Mouse (Mus musculus) hindbrain, postnatal 0 days (tissue): Measurements from ENCODE around the gene Lrig1. TPM values are rescaled to one million over a fixed set of nuclear protein-coding genes. Genes with fewer than 3 reads are reported as not detected.
A peak's percentile ranks its signal among the peaks of the same experiment; 100 is the strongest.

Experiments used
- ATAC-seq: fragments of 200-750 bp; cut with Nextera tagmentation; 2 replicates; pipeline ENCODE4 v1.8.0; 2017; ENCODE audit warnings: mild to moderate bottlenecking, moderate TSS enrichment, moderate library complexity
- DNase-seq: peaks from one replicate; pipeline ENCODE4 v3.0.0-alpha.2; 2015; ENCODE audit warnings: low spot score
- H3K27ac ChIP-seq: fragments of 300-500 bp; sonication (generic); 2 replicates; pipeline ENCODE4 v1.5.1; 2014; ENCODE audit warnings: mild to moderate bottlenecking
- H3K27me3 ChIP-seq: fragments of 300-500 bp; sonication (generic); 2 replicates; pipeline ENCODE4 v1.6.1; 2014; ENCODE audit warnings: low read length, mixed read lengths; ENCODE audit not compliant: insufficient read depth
- H3K36me3 ChIP-seq: fragments of 300-500 bp; sonication (generic); 2 replicates; pipeline ENCODE4 v1.6.1; 2014; ENCODE audit warnings: low read length, mixed read lengths; ENCODE audit not compliant: insufficient read depth
- H3K4me1 ChIP-seq: fragments of 300-500 bp; sonication (generic); 2 replicates; pipeline ENCODE4 v1.6.1; 2014; ENCODE audit warnings: antibody characterized with exemption, low read length, mixed read lengths; ENCODE audit not compliant: insufficient read depth
- H3K4me2 ChIP-seq: fragments of 300-500 bp; sonication (generic); 2 replicates; pipeline ENCODE4 v1.6.1; 2014; ENCODE audit warnings: low read depth, mild to moderate bottlenecking, low read length, moderate library complexity, mixed read lengths
- H3K4me3 ChIP-seq: fragments of 300-500 bp; sonication (generic); 2 replicates; pipeline ENCODE4 v1.5.1; 2014; ENCODE audit warnings: low read length
- H3K9ac ChIP-seq: fragments of 300-500 bp; sonication (generic); replicated peaks from 2 replicates; pipeline ENCODE4 v1.6.1; 2014; ENCODE audit warnings: mild to moderate bottlenecking, low read length, moderate library complexity, mixed read lengths
- H3K9me3 ChIP-seq: fragments of 300-500 bp; sonication (generic); 2 replicates; pipeline ENCODE4 v1.6.1; 2016; ENCODE audit warnings: low read length, mixed read lengths
- CTCF ChIP-seq: IDR thresholded peaks from 2 replicates; pipeline ENCODE4 v1.5.1; 2016; ENCODE audit warnings: antibody characterized with exemption, control low read depth, low read depth
- WGBS: fragments of 180-500 bp; shearing (Covaris S2); extraction: QIAGEN DNeasy Blood & Tissue Kit; methylation state at CpG from one replicate; pipeline ENCODE4 v1.1.7; 2014; 5-methylcytosine and 5-hydroxymethylcytosine counted together
- polyA plus RNA-seq: library from polyadenylated mRNA; unstranded; fragments of >200 nt; fragmentation: Nextera tagmentation; extraction: Ambion mirVana; gene quantifications from 2 replicates; pipeline ENCODE4 v1.2.1, GENCODE M21; 2015
- total RNA-seq: library from RNA; depleted of rRNA; stranded (reverse); fragments of >200 nt; gene quantifications from 2 replicates; pipeline ENCODE4 v1.2.3, GENCODE M21; 2014

Gene Lrig1
- total and polyA plus RNA-seq, 2 experiments from 2014 or later, result 23.0 to 146 TPM

DNA sequence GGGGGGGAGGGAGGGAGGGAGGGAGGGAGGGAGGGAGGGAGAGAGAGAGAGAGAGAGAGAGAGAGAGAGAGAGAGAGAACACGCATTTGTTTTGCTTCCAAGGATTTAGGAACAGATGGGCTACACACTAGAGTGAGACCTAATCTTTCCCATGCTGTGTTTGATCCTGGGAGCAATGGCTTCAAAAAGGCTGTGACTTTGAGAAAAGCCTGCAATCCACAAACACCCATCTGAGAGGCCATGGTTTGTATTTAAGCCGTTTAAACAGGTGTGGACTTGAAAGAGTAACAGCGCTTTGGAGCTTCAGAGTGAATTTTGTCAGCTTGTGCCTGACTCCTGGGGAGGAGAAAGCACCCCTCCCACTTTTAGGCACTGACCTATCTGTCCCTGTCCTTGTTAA is 29.2 kb upstream of the Lrig1 start:
- Histone ChIP-seq H3K4me3 (no peak overlapping the region), H3K27ac (no peak overlapping the region), H3K4me2 (no peak overlapping the region), H3K9me3 (no peaks in the 10 kb centered on the region), H3K36me3 (no peaks in the 10 kb centered on the region), H3K4me1 (0 out of 2 replicates have a peak, but pooled peaks cover 4% of the 10 kb centered on the region), H3K27me3 (no peaks in the 10 kb centered on the region), H3K9ac (no peak overlapping the region)
- DNase-seq (peak; percentile 33), ATAC-seq (no peak)
- 48% methylated on average over 3 of the region's 3 CpGs for WGBS
- no peak for TF ChIP-seq CTCF

DNA sequence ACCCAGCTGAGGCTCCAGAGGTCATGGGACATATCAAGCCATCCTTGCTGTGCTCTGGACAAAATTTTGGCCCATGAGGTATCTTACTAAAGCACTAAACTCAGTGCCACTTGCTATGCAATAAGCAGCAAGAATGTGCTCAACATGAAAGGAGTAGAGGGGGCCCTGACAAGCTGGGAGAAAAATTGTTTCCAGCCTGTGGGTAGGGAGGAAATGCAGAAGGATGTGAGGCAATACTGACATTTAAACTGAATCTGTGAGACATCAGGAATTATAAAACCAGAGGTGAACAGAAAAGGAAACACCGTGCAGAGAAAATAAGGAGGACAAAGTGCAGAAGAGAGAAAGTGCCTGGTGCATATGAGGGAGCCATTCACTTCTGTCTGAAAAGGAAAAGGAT is 24.7 kb upstream of the Lrig1 start:
- WGBS, result 96% methylated on average over 1 of the region's 1 CpGs
- Histone ChIP-seq H3K27me3 (no peaks in the 10 kb centered on the region), H3K9me3 (no peaks in the 10 kb centered on the region), H3K36me3 (no peaks in the 10 kb centered on the region), H3K4me3 (no peak overlapping the region), H3K4me1 (no peaks in the 10 kb centered on the region), H3K27ac (no peak overlapping the region), H3K9ac (no peak overlapping the region), H3K4me2 (no peak overlapping the region)
- no peak for DNase-seq
- no peak for TF ChIP-seq CTCF
- ATAC-seq, result no peak

DNA sequence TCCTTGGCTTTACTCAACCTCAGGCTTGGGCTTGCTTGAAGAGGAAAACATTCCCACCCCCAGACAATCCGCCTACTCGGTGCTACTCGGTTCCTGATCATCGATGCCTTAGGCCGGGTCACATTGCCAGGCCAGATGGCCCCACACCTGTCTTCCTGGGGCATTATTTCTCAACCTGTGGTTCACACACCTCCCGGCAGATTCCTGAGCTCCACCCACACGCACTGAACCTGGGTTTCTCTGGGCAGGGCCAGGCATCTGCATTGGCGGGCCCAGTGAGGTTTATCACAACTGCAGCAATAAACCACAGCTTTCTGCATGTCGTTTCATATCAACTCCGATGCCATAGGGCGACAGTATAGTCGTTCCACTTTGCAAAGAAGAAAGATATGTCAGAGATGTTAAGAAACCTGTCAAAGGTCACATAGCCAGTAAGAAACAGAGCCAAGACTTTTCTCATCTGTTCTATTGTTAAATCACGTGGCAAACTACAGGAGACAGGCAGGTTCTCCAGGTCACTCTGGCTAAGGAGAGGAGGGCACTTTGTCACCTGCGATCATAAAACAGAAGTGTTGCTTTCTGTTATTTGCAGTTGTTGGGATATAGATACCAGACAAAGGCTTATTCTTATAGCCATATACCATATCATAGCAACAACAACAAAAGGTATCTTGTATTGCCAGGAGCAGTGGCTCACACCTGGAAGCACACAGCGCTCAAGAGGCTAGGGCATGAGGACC is 18.8 kb upstream of the Lrig1 start:
- ATAC-seq, result no peak
- 88% methylated on average over 15 of the region's 15 CpGs for WGBS
- H3K9me3 ChIP-seq, result no peaks in the 10 kb centered on the region
- H3K27ac ChIP-seq, result no peak overlapping the region
- no peak overlapping the region for H3K4me3 ChIP-seq
- no peak overlapping the region for H3K4me2 ChIP-seq
- no peak overlapping the region for H3K9ac ChIP-seq
- TF ChIP-seq CTCF, result no peak
- DNase-seq, result no peak
- H3K36me3 ChIP-seq, result no peaks in the 10 kb centered on the region
- no peaks in the 10 kb centered on the region for H3K27me3 ChIP-seq
- no peaks in the 10 kb centered on the region for H3K4me1 ChIP-seq

DNA sequence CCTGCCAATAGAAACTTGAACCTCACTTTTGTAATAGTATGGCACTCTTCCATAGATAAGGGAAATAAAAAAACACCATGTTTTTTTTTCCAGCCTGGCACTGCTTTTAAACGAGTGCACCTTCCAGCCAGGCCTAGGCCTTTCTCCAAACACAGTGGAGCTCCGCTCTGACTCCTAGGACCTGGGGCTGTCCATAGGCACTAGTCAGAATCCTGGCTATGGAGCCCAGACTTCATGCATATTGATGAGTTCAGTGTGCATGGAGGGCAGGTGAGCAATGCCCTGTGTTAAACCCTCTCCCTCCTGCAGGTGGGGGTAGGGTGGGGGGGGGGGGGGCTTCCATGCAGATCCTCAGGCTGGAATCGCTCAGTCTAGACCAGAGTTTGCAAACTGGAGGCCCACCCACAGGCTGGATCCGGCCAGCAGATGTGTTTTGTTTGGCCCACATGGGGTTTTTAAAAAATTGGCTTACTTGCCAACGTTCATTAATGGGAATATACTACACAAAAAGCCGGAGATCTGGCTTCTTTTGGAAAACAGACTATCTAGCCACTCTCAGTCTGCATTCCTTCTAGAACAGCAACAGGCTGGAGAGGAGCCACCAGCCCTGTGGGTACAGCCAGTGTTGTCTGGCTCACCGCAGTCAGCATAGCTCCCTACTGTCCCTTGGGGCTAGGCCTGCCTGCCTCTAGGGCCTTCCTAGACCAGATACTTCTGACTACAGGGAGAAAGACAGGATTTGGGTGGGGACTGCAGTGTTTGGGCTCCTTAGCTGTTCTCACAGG is 17.9 kb upstream of the Lrig1 start:
- no peak for TF ChIP-seq CTCF
- Histone ChIP-seq H3K27me3 (no peaks in the 10 kb centered on the region), H3K4me3 (no peak overlapping the region), H3K9ac (no peak overlapping the region), H3K27ac (0 out of 2 replicates have a peak overlapping the region, but pooled peaks have one; percentile 32), H3K36me3 (no peaks in the 10 kb centered on the region), H3K4me1 (no peaks in the 10 kb centered on the region), H3K4me2 (no peak overlapping the region), H3K9me3 (no peaks in the 10 kb centered on the region)
- 35% methylated on average over 7 of the region's 7 CpGs for WGBS
- peak; percentile 79 for DNase-seq
- ATAC-seq, result peak; percentile 95

DNA sequence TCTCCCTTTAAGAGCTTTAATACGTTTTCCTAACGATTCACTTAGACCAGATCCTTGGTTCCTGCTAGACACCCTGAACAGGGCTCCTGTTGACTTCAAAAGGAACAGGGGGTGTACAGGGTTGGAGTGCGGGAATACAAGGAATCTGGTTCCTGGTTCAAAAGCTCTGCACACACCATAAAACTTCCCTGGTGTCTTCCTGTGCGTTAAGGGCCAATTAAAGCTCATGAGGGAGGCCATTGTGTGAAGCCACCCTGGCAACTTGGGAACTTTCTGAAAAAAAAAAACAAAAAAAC is 15.6 kb upstream of the Lrig1 start:
- Histone ChIP-seq H3K27ac (no peak overlapping the region), H3K4me2 (no peak overlapping the region), H3K9me3 (no peaks in the 10 kb centered on the region), H3K27me3 (no peaks in the 10 kb centered on the region), H3K9ac (no peak overlapping the region), H3K4me1 (no peaks in the 10 kb centered on the region), H3K36me3 (no peaks in the 10 kb centered on the region), H3K4me3 (no peak overlapping the region)
- TF ChIP-seq CTCF, result no peak
- ATAC-seq (no peak), DNase-seq (no peak)
- 34% methylated on average over 4 of the region's 4 CpGs for WGBS

DNA sequence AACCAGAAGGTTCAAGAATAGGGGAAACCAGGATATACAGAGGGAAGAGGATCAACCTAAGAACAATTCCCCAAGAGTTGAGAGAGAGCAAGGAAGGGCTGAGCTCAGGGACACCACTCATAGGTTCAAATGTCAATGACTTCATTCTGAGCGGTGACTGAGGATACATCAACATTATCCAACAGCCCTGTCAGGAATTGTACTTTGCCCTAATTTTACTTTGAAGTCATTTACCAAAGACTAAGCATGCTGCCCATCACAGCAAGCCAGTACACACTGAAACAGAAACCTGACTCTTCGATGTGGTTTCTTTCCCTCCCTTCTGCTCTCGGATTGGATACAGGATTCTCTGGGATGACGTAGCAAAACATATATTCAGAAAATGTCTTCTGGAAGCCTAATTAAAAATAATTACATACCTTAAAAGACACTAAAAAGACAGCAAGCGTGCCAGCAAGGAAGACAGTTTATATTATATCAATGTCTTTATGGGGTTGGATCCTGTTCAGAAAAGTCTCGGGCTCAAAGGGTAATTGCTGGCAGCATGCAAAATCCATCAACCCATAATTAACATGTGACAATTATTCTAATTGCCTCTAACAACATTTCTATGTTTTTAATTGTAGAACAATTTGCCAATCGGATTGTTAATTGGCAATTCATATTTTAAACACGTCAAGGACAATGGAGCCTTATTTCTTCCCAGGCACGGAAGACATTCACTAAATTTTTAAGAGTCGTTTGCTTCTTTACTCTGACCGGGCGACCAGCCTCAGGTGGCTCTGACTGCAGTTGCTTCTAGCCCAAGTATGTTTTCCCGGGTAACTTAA is 15.1 kb upstream of the Lrig1 start:
- no peak overlapping the region for H3K4me2 ChIP-seq
- no peaks in the 10 kb centered on the region for H3K36me3 ChIP-seq
- no peak overlapping the region for H3K9ac ChIP-seq
- no peak overlapping the region for H3K27ac ChIP-seq
- DNase-seq, result no peak
- H3K4me3 ChIP-seq, result no peak overlapping the region
- H3K27me3 ChIP-seq, result no peaks in the 10 kb centered on the region
- no peak for ATAC-seq
- no peak for TF ChIP-seq CTCF
- WGBS, result 52% methylated on average over 13 of the region's 13 CpGs
- H3K9me3 ChIP-seq, result no peaks in the 10 kb centered on the region
- H3K4me1 ChIP-seq, result no peaks in the 10 kb centered on the region
